Mouse (Mus musculus) kidney, adult 2 months (tissue): Measurements from ENCODE around the gene Agfg2.

Experiments used
- CTCF ChIP-seq: fragments of 200-500 bp; conservative IDR thresholded peaks from 2 replicates; pipeline ENCODE4 v1.5.1; 2011; ENCODE audit warnings: low read depth, mild to moderate bottlenecking, control low read depth, low read length, moderate library complexity, mixed read lengths; ENCODE audit not compliant: insufficient read depth, insufficient read length
- POLR2A ChIP-seq: fragments of 200-500 bp; IDR thresholded peaks from one replicate; pipeline ENCODE4 v1.6.1; 2011; ENCODE audit warnings: low read depth, low read length, control low read depth

GRCm38 (mm10) chr5:137609292-137609691 lies 75.2 kb downstream of the Agfg2 start:
- TF ChIP-seq CTCF (no peak), POLR2A (no peak)
